8 mouse cellular contexts compared by ENCODE assay signal in genomic region chr15:93002002-93002904, GRCm38 (mm10).
DNase-seq lines count a peak whose midpoint lies in the region; ATAC-seq and TF ChIP-seq lines count a peak whose summit lies in the region.

No protein-coding gene starts in this region.

- peak overlapping the region; percentile 63 for H3K4me2 ChIP-seq in heart, embryonic 11.5 days
- H3K4me2 ChIP-seq in stomach, postnatal 0 days (replicated peaks; ENCODE audit: low read depth): peak overlapping the region; percentile 46

- peak; percentile 14 for DNase-seq in gastrocnemius, postnatal 14 days
- no peak for DNase-seq in gastrocnemius, adult 18-20 months (ENCODE audit: low spot score)
- peak; percentile 66 for DNase-seq in kidney, postnatal 10 days
- DNase-seq in stomach, postnatal 0 days (ENCODE audit: low spot score): peak; percentile 24
- DNase-seq in thymus, postnatal 14 days: no peak

- H3K4me3 ChIP-seq in heart, embryonic 11.5 days (ENCODE audit: low read depth, low read length): peak overlapping the region; percentile 33
- H3K4me3 ChIP-seq in stomach, postnatal 0 days (ENCODE audit: low read depth, low read length): peak overlapping the region; percentile 17; the same call in 1 of the 2 replicates

- 17% methylated on average over 25 of the region's 25 CpGs for WGBS in heart, embryonic 11.5 days (ENCODE audit: insufficient replicate concordance)
- 22% methylated on average over 25 of the region's 25 CpGs for WGBS in stomach, postnatal 0 days

- H3K27me3 ChIP-seq in heart, embryonic 11.5 days (ENCODE audit: control insufficient read depth, insufficient read depth, low read length): no peaks in the 10 kb centered on the region
- no peaks in the 10 kb centered on the region for H3K27me3 ChIP-seq in stomach, postnatal 0 days (ENCODE audit: control insufficient read depth, insufficient read depth, low read length)

- no peak for TF ChIP-seq CTCF in stomach, postnatal 0 days (IDR thresholded peaks at IDR 0.05; ENCODE audit: low read depth)

- H3K27ac ChIP-seq in heart, embryonic 11.5 days (ENCODE audit: low read depth, low read length): peak overlapping the region; percentile 60; the same call in 1 of the 2 replicates
- H3K27ac ChIP-seq in stomach, postnatal 0 days (replicated peaks): peak overlapping the region; percentile 56; the same call in 1 of the 2 replicates

- H3K36me3 ChIP-seq in heart, embryonic 11.5 days (ENCODE audit: control insufficient read depth, insufficient read depth, low read length): no peaks in the 10 kb centered on the region
- H3K36me3 ChIP-seq in stomach, postnatal 0 days (ENCODE audit: control insufficient read depth, insufficient read depth, low read length): no peaks in the 10 kb centered on the region

- ATAC-seq in common myeloid progenitor, adult 5-6 weeks (replicated peaks; ENCODE audit: low read depth, poor library complexity, severe bottlenecking): peak; percentile 52
- ATAC-seq in heart, embryonic 11.5 days (replicated peaks; ENCODE audit: insufficient number of reproducible peaks, low FRiP score, low TSS enrichment): no peak; the same call in 1 of the 2 replicates
- peak; percentile 54 for ATAC-seq in megakaryocyte, adult 5-6 weeks (ENCODE audit: poor library complexity, severe bottlenecking)
- peak; percentile 11; the same call in 1 of the 2 replicates for ATAC-seq in stomach, postnatal 0 days (ENCODE audit: low FRiP score, low TSS enrichment)

- intact Hi-C loops in gastrocnemius, postnatal 14 days (cut with DNase I; ENCODE audit: low total_unique reads): no loop called here

- H3K9me3 ChIP-seq in heart, embryonic 11.5 days (replicated peaks; ENCODE audit: control insufficient read depth, low read length): no peaks in the 10 kb centered on the region
- no peaks in the 10 kb centered on the region for H3K9me3 ChIP-seq in stomach, postnatal 0 days (ENCODE audit: control insufficient read depth, low read length)

- TF ChIP-seq EP300 in stomach, postnatal 0 days (optimal IDR thresholded peaks at IDR 0.05): no peak

- H3K9ac ChIP-seq in heart, embryonic 11.5 days (ENCODE audit: low read depth, low read length): peak overlapping the region; percentile 65
- peak overlapping the region; percentile 27 for H3K9ac ChIP-seq in stomach, postnatal 0 days (ENCODE audit: low read length)

- peaks cover 25% of the 10 kb centered on the region for H3K4me1 ChIP-seq in heart, embryonic 11.5 days (ENCODE audit: control insufficient read depth, insufficient read depth, low read length)
- H3K4me1 ChIP-seq in stomach, postnatal 0 days (replicated peaks; ENCODE audit: control insufficient read depth, insufficient read depth): no peaks in the 10 kb centered on the region; the same call in 1 of the 2 replicates

Comparison
In these comparisons a context has a peak if more than half of its experiments do, and no peak if none do; other contexts are left out.
1. DNase-seq: peak in gastrocnemius, postnatal 14 days (single experiment), kidney, postnatal 10 days (single experiment) and stomach, postnatal 0 days (single experiment); none in gastrocnemius, adult 18-20 months (single experiment) and thymus, postnatal 14 days (single experiment).